Mouse (Mus musculus) intestine, embryonic 16.5 days (tissue): ENCODE measurements around the gene Adamts8. TPM values are rescaled to one million over a fixed set of nuclear protein-coding genes. Genes with fewer than 3 reads are reported as not detected.

Experiments
- ATAC-seq: fragments of 200-750 bp; cut with Nextera tagmentation; 2 replicates; pipeline ENCODE4 v1.8.0; 2017; ENCODE audit warnings: moderate TSS enrichment, moderate library complexity
- H3K27ac ChIP-seq: fragments of 300-500 bp; sonication (generic); 2 replicates; pipeline ENCODE4 v1.5.1; 2014; ENCODE audit warnings: mild to moderate bottlenecking, low read length
- H3K27me3 ChIP-seq: fragments of 300-500 bp; sonication (generic); replicated peaks from 2 replicates; pipeline ENCODE4 v1.6.1; 2014; ENCODE audit warnings: low read length, control low read depth, mixed read lengths; ENCODE audit not compliant: control insufficient read depth, insufficient read depth
- H3K36me3 ChIP-seq: fragments of 300-500 bp; sonication (generic); 2 replicates; pipeline ENCODE4 v1.6.1; 2014; ENCODE audit warnings: low read length, control low read depth; ENCODE audit not compliant: control insufficient read depth, insufficient read depth
- H3K4me1 ChIP-seq: fragments of 300-500 bp; sonication (generic); 2 replicates; pipeline ENCODE4 v1.6.1; 2014; ENCODE audit warnings: low read length, control low read depth, mixed read lengths; ENCODE audit not compliant: control insufficient read depth, insufficient read depth
- H3K4me2 ChIP-seq: fragments of 300-500 bp; sonication (generic); 2 replicates; pipeline ENCODE4 v1.6.1; 2014; ENCODE audit warnings: low read depth, low read length, control low read depth
- H3K4me3 ChIP-seq: fragments of 300-500 bp; sonication (generic); 2 replicates; pipeline ENCODE4 v1.5.1; 2014; ENCODE audit warnings: mild to moderate bottlenecking, low read length
- H3K9ac ChIP-seq: fragments of 300-500 bp; sonication (generic); 2 replicates; pipeline ENCODE4 v1.6.1; 2014; ENCODE audit warnings: low read depth, low read length
- H3K9me3 ChIP-seq: fragments of 300-500 bp; sonication (generic); 2 replicates; pipeline ENCODE4 v1.6.1; 2016; ENCODE audit warnings: low read length, control low read depth; ENCODE audit not compliant: control insufficient read depth
- WGBS: fragments of 180-500 bp; shearing (Covaris S2); extraction: QIAGEN DNeasy Blood & Tissue Kit; methylation state at CpG from one replicate; pipeline ENCODE4 v1.1.7; 2014; 5-methylcytosine and 5-hydroxymethylcytosine counted together
- polyA plus RNA-seq: library from polyadenylated mRNA; unstranded; fragments of >200 nt; fragmentation: Nextera tagmentation; extraction: Ambion mirVana; gene quantifications from 2 replicates; pipeline ENCODE4 v1.2.1, GENCODE M21; 2015

The Adamts8 gene
- polyA plus RNA-seq, 1 experiment from 2014 or later, result 6.8 TPM

GRCm38 (mm10) chr9:30993106-30993505, 50.7 kb downstream of the Adamts8 start:
- WGBS, result 86% methylated on average over 5 of the region's 5 CpGs
- Histone ChIP-seq H3K9ac (no peak overlapping the region), H3K27me3 (no peaks in the 10 kb centered on the region), H3K4me3 (no peak overlapping the region), H3K4me2 (no peak overlapping the region), H3K36me3 (no peaks in the 10 kb centered on the region), H3K9me3 (no peaks in the 10 kb centered on the region), H3K27ac (no peak overlapping the region), H3K4me1 (no peaks in the 10 kb centered on the region)
- no peak for ATAC-seq

DNA sequence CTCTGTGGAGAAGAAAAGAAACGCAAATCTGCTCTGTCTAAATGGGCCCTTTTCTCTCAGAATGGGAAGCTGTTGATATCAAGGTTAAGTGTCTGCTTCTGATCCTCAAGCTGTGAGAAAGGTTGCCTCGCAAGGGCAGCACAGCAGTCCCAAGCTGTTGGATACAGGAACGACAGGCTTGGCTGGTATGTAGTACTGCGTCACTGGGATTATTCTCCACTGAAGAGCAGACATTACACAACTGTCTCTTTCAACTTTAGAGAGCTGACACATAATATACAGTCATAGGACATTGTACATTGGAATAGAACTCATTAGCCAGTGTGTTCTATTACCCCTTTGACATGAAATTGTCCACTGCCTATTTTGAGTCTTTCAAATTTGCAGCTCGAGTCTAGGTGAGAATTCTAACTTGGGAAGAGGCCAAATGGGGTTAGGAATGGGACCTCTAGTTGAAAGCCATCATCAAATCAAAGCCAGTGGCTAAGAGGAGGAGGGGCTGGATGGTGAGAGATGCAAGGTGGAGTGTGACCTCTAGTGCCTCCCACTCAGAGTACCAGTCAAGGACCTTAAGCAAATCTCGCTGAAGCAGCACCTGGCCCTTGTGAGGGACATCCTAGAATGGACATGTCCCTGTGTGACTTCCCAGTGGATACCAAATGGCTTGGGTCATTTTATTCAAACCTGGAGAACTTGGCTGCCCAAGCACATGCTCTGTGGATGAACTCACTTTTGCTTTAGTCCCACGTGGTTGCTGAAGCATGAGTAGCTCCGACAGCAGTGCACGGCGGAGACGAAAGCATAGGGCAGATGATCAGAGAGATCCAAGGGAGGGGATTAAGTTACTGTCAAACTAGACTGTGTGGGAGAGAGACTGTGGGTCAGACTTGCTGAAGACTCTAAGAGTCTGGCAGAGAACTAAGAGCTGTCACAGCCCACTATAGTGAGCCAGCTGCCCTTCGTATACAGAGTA, 54.5 kb downstream of the Adamts8 start:
- no peak overlapping the region for H3K4me2 ChIP-seq
- no peaks in the 10 kb centered on the region for H3K4me1 ChIP-seq
- no peaks in the 10 kb centered on the region for H3K36me3 ChIP-seq
- no peaks in the 10 kb centered on the region for H3K9me3 ChIP-seq
- no peaks in the 10 kb centered on the region for H3K27me3 ChIP-seq
- no peak; the same call in 1 of the 2 replicates for ATAC-seq
- H3K4me3 ChIP-seq, result no peak overlapping the region
- no peak overlapping the region for H3K9ac ChIP-seq
- H3K27ac ChIP-seq, result no peak overlapping the region
- 73% methylated on average over 12 of the region's 12 CpGs for WGBS

DNA sequence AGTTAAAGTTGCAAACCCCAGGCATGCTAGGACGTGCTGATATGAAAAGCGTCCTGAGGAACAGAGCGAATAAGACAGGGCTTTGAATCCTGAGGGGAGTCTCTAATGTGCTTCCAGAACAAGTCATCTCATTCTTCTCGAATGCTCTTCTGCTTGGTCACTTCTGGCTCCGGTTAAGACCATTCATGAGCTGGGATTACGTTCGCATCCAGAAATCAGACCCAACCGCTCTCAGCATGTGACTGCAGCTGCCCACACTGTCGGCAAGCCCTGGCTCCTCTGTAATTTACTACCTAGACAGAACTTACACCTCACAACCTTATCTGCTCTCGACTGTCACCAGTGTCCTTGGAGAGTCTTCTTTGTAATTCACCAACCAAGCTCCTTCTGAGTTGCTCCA, 58.3 kb downstream of the Adamts8 start:
- no peaks in the 10 kb centered on the region for H3K27me3 ChIP-seq
- ATAC-seq, result no peak
- WGBS, result 72% methylated on average over 10 of the region's 10 CpGs
- H3K9ac ChIP-seq, result no peak overlapping the region
- H3K4me1 ChIP-seq, result no peaks in the 10 kb centered on the region
- H3K36me3 ChIP-seq, result no peaks in the 10 kb centered on the region
- no peak overlapping the region for H3K4me2 ChIP-seq
- H3K9me3 ChIP-seq, result no peaks in the 10 kb centered on the region
- no peak overlapping the region for H3K27ac ChIP-seq
- no peak overlapping the region for H3K4me3 ChIP-seq

- no peak overlapping the region for H3K4me3 ChIP-seq
- ATAC-seq, result no peak
- no peaks in the 10 kb centered on the region for H3K4me1 ChIP-seq
- H3K9me3 ChIP-seq, result no peaks in the 10 kb centered on the region
- H3K27me3 ChIP-seq, result no peaks in the 10 kb centered on the region
- H3K36me3 ChIP-seq, result no peaks in the 10 kb centered on the region
- no peak overlapping the region for H3K9ac ChIP-seq
- WGBS, result 87% methylated on average over 4 of the region's 4 CpGs
- no peak overlapping the region for H3K4me2 ChIP-seq
- no peak overlapping the region for H3K27ac ChIP-seq
These were observed 60.2 kb downstream of the Adamts8 start for GRCm38 (mm10) chr9:31002528-31002927.

- Histone ChIP-seq H3K9me3 (no peaks in the 10 kb centered on the region), H3K4me2 (no peak overlapping the region), H3K27me3 (no peaks in the 10 kb centered on the region), H3K9ac (no peak overlapping the region), H3K27ac (no peak overlapping the region), H3K36me3 (no peaks in the 10 kb centered on the region), H3K4me1 (peaks cover 3% of the 10 kb centered on the region; the same call in 1 of the 2 replicates), H3K4me3 (no peak overlapping the region)
- ATAC-seq, result no peak
- WGBS, result 88% methylated on average over 2 of the region's 2 CpGs
These were observed 67.0 kb downstream of the Adamts8 start for GRCm38 (mm10) chr9:31009334-31009733.

DNA sequence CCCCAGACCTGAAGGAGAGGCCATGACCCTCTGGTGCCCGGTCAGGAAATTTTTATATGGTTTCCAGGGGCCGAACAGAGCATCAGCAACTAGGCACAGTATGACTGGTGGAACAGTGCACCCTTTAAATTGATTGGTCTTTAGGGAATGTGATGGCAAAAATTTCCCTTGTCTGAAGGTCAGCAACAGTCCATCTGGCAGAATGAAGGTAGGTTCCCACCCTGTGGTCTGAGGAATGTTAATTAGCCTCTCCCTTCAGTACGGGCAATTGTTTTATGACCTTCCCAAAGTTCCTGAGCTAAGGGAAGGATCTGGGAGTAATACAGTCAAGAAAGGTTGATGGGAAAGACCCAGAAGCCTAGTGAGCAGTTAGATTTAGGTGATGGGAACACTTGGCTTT, 67.7 kb downstream of the Adamts8 start:
- Histone ChIP-seq H3K27me3 (no peaks in the 10 kb centered on the region), H3K4me1 (peaks cover 3% of the 10 kb centered on the region; the same call in 1 of the 2 replicates), H3K9ac (no peak overlapping the region), H3K4me2 (no peak overlapping the region), H3K27ac (no peak overlapping the region), H3K4me3 (no peak overlapping the region), H3K36me3 (no peaks in the 10 kb centered on the region), H3K9me3 (no peaks in the 10 kb centered on the region)
- ATAC-seq, result no peak
- WGBS, result 43% methylated on average over 3 of the region's 3 CpGs

- no peak overlapping the region for H3K4me3 ChIP-seq
- WGBS, result 56% methylated on average over 3 of the region's 3 CpGs
- ATAC-seq, result no peak
- no peaks in the 10 kb centered on the region for H3K36me3 ChIP-seq
- no peaks in the 10 kb centered on the region for H3K9me3 ChIP-seq
- no peak overlapping the region for H3K4me2 ChIP-seq
- no peak overlapping the region for H3K9ac ChIP-seq
- H3K4me1 ChIP-seq, result peaks cover 3% of the 10 kb centered on the region; the same call in 1 of the 2 replicates
- H3K27ac ChIP-seq, result no peak overlapping the region
- no peaks in the 10 kb centered on the region for H3K27me3 ChIP-seq
These were observed 68.4 kb downstream of the Adamts8 start for GRCm38 (mm10) chr9:31010749-31011148.

GRCm38 (mm10) chr9:31011533-31011932, 69.2 kb downstream of the Adamts8 start:
- Histone ChIP-seq H3K4me2 (no peak overlapping the region), H3K27me3 (no peaks in the 10 kb centered on the region), H3K36me3 (no peaks in the 10 kb centered on the region), H3K4me1 (peaks cover 3% of the 10 kb centered on the region; the same call in 1 of the 2 replicates), H3K9me3 (no peaks in the 10 kb centered on the region), H3K4me3 (no peak overlapping the region), H3K9ac (no peak overlapping the region), H3K27ac (no peak overlapping the region)
- ATAC-seq, result peak; percentile 56
- 26% methylated on average over 1 of the region's 1 CpGs for WGBS

DNA sequence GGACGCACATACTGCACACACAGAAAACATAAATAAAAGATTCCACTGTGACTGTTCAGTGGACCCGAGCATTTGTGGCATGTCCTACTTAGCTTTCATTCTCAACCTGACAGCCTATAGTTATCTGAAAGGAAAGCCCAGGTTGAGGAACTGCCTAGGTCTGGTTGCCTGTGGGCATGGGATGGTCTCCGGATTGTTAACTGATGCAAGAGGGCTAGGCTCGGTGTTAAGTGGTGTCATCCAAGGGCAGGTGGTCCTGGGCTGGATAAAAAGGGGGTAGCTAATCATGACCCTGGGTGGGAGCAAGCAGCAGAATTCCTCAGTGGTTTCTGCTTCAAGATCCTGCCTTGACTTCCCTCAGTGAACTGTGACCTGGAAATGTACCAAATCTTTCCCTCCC, 70.3 kb downstream of the Adamts8 start:
- Histone ChIP-seq H3K27me3 (no peaks in the 10 kb centered on the region), H3K4me1 (peaks cover 3% of the 10 kb centered on the region; the same call in 1 of the 2 replicates), H3K9ac (no peak overlapping the region), H3K4me3 (no peak overlapping the region), H3K4me2 (no peak overlapping the region), H3K27ac (no peak overlapping the region), H3K9me3 (no peaks in the 10 kb centered on the region), H3K36me3 (no peaks in the 10 kb centered on the region)
- no peak for ATAC-seq
- 78% methylated on average over 4 of the region's 4 CpGs for WGBS
